Mouse (Mus musculus) liver, postnatal 0 days (tissue): ENCODE results near the gene Fasn.

Source experiments
- CTCF ChIP-seq: sonication (generic); IDR thresholded peaks from 2 replicates; pipeline ENCODE4 v1.5.1; 2016; ENCODE audit warnings: antibody characterized with exemption, low read depth
- EP300 ChIP-seq: IDR thresholded peaks from 2 replicates; pipeline ENCODE4 v1.6.1; 2016; ENCODE audit warnings: antibody characterized with exemption, low read depth, mild to moderate bottlenecking

DNA sequence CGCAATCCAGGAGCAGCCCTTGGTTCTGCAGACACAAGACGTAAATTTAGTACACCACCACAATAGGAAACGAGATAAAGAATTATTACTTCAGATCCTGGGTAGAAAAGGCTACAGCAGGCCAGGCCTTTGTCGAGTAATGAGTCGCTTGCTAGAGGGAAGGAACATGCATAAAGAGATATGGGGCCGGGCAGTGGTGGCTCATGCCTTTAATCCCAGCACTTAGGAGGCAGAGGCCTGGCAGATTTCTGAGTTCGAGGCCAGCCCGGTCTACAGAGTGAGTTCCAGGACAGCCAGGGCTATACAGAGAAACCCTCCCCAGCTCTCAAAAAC is 27.8 kb downstream of the Fasn start:
- TF ChIP-seq CTCF (no peak), EP300 (no peak)
